Mouse (Mus musculus) granulocyte monocyte progenitor cell, adult 5-6 weeks (primary cell): ENCODE data around the gene Nol12. TPM values are rescaled to one million over a fixed set of nuclear protein-coding genes. Genes with fewer than 3 reads are reported as not detected.
A peak's percentile ranks its signal among the peaks of the same experiment; 100 is the strongest.

Experiments
- ATAC-seq: replicated peaks from 2 replicates; pipeline ENCODE4 v1.8.0; 2016; ENCODE audit warnings: mild to moderate bottlenecking, moderate TSS enrichment, inconsistent platforms; ENCODE audit not compliant: poor library complexity, severe bottlenecking
- total RNA-seq, 2 experiments: library from RNA; stranded (forward) in 1 of 2; stranded (reverse) in 1 of 2; fragments of 200-712, 200-1000 nt in 1 of 2; fragments of >200 nt in 1 of 2; fragmentation: Nextera tagmentation in 1 of 2; gene quantifications; 2 replicates each; pipeline ENCODE4 v1.2.3; 2014 to 2017

Nol12 gene
- total RNA-seq (2014; fragmentation: Nextera tagmentation) = 34.4 and 60.8 TPM in 2 replicates
- 20.1 and 30.7 TPM in 2 replicates for total RNA-seq (2017)

DNA sequence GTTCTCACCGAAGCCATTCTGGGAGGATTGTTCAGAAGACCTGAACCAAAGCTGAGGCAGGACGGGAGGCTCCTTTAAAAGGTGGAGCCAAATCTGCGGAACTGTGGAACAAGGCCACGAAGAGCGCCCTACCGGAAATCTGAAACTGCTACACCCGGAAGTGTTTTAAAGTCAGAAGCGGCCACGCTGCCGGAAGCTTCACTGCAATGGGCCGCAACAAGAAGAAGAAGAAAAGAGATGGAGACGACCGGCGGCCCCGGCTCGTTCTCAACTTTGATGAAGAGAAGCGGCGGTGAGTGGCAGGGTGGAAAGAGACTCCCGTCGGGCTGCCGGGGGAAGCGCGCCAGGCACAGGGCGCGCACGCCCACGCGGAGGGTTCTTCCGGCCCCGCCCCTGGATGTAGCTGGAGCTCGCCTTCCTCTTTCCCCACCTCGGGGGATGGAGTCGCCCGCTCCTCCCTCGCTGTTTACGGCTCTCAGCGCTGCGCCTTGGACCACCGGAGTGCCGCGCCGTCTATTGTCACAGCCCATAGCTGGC, at the start of gene Nol12:
Gene Nol12 (plus strand): TSS at position 150 of the 537 bp plus-strand sequence.
- peak; percentile 82 for ATAC-seq

DNA sequence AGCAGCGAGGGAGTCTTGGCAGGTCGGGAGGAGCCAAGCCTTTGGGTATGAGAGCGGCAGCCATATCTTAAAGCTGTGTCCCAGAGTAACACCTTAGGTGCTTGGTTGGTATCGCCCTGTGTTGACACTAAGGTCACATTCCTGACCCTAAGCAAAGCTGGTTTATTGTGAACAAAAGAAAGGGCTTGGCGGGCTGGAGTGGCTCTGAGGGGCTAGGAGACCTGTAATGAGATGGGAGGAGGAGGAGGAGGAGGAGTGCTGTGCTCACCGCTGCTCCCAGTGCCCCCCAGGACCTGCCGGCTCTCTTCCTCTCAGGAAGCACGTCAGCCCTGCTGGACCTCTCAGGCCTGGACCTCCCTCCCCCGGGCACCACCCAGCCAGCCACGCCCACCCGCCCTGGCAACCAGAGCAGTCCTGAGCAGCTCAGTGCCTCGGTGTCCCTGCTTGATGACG, 45.3 kb upstream of the Nol12 start:
- no peak for ATAC-seq

DNA sequence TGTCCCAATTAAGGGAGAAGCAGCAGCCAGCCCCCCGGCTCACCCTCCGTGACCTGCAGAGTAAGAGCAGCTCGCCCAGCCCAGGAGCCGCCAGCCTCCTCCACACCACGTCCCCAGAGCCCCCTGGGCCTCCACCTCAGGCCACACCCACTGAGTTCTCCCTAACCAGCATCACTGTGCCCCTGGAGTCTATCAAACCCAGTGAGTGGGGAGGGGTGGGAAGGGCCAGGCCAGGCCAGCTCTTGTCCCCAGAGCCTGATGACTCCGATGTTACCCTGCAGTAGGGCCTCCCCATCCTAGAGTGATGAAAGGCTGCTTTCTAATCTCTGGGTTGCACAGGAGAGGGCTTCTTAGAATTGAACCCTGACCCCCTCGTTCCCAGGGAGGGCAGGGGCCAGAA, 42.3 kb upstream of the Nol12 start:
- ATAC-seq = no peak

DNA sequence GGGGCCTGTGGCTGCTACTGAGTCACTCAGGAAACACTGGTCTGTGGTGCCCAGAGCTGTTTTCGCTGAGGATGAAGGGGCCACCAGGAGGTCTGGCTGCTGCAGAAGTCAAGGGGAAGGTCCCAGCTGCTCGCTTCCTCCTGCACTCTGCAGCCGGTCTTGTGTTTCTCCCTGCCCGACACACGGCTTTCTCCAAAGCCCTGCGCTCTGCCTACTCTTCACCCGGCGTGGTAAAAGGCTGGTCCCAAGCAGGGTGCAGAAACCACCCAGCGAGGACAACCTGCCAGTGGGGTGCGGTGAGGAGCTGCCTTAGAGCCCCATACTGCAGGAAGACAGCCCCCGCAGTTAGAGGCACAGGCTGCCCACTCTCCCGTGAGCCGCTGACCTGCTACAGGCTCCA, 40.0 kb upstream of the Nol12 start:
- peak; percentile 32 for ATAC-seq

DNA sequence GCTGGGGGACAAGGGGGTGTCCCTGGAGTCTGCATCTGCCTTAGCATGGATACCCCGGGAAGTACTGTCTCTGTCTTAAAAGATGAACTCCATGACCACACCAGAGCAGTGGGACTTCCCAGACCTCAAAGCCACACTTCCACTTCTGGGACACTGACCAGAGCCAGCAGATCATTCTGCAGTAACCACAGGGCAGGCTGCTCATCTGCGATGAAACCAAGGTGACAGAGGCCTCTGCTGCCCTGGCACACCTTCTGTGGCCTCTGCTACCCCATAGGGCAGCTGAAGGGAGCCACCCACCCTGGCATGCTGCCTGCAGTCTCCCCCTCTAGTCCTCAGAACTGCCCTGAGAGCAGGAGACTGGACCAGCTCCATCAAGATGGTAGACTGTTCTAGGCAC, 39.0 kb upstream of the Nol12 start:
- peak; percentile 13 for ATAC-seq

DNA sequence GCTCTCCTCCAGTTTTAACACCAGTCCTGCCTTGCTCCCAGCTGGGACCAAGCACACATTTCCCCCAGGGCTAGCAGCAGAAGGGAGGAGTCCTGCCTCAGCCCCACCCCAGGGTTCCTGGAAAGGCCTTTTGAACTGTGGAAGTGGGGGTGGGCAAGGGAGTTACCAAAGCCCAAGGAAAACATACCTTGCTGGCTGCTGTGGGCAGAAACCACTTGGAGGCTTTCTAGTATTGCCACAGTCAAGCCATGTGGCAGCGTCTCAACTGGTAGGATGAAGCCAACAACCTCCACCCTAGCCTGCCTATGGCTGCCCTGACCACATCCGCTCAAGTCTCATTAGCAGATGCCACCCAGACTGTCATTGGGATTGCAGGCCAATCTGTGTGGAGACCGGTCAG, 38.6 kb upstream of the Nol12 start:
- ATAC-seq = peak; percentile 50

DNA sequence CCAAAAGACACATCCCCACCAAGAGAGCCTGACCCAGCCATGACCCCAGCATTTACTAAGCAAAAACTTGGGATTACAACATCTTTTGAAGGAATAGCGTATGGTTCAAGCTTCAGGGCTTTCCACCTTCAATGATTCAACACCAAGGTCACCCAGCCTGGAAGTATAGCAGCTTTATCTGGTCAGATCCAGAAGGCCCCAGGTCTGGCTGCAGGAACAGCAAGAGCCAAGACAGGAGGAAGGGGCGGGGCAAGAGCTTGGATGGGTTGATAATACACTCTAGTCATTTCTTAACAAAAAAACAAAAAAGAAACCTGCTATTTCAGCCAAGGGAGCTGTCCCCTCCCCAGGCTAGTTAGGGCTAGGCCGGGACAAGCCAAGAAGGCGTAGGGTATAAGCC, 37.2 kb upstream of the Nol12 start:
- no peak for ATAC-seq

DNA sequence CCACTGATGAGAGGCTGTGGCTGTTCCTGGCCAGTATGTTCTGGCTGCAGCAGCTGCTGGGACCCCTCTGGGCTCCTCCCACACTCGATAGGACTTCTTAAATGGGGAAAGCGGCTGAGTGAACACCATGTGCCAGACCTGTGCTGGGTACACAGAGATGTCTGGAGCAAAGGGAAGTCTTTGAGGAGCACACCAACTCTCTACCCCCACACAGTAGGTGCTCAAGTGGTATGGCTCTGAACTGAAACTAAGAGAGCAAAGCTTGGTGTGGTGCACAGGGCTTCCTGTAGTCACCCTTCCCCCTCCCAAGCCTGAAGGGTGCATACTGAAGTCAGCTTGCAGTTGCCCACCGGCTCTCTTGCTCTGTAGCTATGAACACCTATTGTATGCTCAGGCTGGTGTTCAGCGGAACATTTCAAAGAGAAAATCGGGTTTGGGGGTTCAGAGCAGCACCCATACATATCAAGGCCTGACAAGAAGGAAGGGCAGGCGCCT, 36.2 kb upstream of the Nol12 start:
- no peak for ATAC-seq

DNA sequence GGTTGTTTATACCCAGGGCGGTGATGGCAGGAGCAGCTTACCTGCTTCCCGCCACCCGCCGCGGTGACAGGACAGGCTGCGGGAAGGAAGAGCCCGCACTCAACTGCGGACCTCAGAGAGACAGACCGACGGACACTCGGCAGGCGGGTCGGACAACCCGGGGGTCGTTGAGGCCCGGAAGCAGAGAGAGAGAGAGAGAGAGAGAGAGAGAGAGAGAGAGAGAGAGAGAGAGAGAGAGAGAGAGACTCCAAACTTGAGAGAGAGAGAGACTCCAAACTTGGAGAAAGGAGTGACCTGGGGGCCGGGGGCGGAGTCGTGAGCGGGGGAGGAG, 35.4 kb upstream of the Nol12 start, which contains the start of gene Gm49510:
Gene Gm49510 (plus strand): TSS at position 259 of the 331 bp plus-strand sequence.
- ATAC-seq = no peak

DNA sequence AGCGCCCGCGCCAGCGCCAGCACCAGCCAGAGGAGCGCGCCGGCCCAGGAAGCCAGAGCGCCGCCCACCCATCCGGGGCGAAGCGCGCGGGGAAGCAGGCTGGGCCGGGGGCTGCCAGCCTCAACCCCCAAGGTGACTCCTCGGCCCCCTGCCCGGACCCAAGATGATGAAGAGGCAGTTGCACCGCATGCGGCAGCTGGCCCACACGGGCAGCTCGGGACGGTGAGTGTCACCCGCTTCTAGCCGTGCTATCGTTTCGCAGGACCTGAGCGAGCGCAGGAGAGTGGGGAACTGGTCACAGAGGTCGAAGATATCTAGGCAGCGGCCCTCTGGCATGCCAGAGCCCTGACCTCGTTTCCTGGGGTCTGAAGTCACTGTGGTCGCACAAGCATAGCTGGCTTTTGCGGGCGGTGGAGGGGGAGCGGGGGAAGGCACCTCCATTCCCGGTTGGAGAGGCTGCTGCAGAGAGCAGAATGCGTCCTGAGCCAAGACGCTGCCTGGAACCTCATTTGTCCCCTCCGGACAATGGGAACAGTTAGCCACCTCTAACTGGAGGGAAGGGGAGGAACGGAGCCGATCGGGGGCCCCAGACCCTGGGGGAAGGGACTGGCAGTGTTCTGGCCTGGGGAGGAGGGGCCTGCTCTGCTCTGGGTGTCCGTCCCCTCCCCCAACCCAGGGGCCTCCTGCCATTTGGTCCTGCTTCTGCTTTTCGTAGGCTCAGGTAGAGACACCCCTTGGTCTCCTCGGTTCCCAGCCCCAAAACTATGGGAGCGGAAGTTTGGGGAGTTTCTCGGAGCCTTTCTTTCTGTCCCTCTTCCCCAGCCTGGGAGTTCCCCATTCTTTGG, 34.8 kb upstream of the Nol12 start, which contains the start of gene Sh3bp1:
Gene Sh3bp1 (plus strand): TSS at position 29 of the 845 bp plus-strand sequence.
- peak; percentile 10; the same call in 1 of the 2 replicates for ATAC-seq

DNA sequence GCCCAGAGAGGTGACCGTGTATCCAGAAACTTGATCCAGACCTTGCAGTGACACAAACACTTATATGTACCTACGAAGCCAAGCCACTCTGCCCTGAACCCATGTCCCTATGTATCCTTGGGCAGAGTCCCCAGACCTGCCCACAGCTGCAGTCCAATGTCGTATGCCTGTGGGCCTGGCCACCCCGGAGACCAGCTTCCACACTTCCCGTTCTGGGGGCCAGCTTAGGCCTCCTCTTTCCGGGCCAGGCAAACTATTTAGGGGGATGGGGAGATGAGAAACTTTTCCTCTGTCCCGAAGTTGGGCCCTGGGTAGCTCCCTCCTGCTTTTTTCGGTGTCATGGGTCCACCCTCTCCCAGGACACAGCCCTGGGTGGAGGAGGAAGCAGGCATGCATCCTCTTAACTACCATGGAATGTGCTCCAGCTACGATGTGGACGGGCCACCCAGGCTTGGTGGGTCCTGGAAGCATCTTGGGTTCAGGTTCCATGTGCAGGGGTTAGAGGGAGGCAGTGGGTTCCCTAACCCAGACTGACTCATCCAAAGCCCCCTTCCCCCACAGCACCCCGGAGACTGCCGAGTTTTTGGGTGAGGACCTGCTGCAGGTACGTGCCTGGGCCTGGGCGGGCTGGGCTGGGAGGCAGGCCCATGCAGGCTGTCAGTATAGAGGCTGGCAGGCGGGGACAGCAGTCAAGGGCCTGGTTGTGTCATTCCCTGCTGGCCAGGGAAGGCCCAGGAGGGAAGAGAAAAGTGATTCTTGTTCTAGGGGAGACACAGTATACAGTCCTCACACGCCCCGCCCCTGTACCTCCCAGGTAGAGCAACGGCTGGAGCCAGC, 33.9 kb upstream of the Nol12 start:
- ATAC-seq = peak; percentile 21

DNA sequence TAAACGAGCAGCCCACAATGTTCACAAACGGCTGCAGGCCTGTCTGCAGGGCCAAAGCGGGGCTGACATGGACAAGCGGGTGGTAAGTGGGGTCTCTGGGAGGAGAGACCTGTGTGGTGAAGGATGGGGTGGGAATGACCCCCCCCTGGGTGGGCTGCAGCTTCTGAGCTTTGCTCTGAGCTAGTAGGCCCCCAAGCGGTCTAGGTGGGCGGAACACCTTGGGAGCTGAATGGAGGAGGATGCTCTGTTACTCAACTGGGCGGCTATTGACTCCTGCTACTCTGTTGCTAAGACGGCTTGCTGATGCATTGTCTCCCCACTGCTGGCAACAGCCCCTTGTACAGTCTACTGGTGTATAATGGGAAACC, 33.3 kb upstream of the Nol12 start:
- no peak for ATAC-seq

DNA sequence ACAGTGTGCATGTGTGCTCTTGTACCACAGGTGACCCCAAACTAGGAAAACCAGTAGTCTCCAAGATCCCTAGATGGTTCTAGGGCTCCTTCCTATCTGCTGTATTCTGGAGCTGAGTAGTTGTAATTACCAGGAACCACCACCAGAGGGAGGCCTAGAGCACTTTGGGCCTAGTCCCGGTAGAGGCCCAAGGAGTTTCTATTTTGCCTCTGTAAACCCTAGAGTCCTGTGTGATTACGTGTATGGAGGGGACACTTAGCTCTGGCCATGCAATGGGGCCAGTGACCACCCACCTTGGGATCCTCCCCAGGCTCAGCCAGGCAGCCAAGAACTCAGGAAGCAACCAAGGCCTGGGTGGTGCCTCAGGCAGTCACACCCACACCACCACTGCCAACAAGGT, 31.5 kb upstream of the Nol12 start:
- ATAC-seq = peak; percentile 39

DNA sequence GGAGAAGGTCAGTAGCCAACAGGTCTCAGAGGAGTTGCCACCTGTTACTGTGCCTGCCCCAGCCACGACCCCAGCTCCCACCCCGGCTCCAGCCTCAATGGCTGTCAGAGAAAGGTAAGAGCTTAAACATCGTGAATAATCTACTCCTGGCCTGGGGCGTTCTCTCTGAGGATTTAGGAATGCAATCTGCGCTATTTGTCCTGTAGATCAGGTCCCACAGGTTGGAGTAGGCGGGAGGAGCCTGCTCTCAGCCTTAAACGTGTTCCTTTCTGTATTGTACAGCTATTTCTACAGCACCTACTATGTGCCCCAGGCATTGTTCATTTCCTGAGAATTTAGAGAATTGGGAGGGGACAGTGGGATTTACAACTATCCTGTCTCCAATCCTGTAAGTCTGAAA, 26.3 kb upstream of the Nol12 start:
- no peak for ATAC-seq

DNA sequence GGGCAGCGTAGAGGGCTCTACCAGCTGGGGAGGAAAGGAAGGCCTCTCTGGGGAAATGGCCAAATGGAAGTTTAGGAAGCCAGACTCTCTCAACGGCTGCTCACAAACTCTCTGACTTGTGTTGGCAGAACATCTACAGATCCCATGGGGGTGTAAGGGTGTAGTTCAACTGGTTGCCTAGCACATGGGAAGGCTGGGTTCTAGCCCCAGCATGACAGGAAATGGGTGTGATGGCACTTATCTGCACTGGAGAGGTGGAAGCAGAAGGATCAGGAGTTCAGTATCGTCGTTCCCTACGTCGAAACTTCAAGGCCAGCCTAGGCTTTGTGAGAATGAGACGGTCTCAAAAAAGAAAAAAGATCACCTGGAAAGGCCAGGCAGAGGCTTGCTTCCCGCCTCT, 25.8 kb upstream of the Nol12 start:
- no peak for ATAC-seq

DNA sequence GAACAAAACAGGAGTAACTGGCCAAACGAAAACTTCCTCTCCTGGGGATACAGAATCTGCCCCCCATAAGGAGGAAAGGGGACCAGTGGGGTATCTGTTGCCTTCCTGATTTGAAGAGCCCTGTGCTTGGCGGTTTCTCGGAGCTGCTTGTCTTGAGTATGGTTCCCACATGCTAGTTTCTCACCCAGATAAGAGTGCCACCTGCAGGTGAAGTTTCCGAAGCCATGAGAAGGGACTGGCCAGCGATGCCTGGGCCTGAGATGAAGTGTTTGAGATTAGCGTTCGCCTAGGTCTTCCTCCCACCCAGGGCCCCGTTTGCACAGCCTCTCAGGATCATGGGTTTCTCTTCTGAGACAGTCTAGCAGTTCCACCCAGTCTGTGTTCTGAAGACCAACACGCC, 22.7 kb upstream of the Nol12 start:
- no peak for ATAC-seq

DNA sequence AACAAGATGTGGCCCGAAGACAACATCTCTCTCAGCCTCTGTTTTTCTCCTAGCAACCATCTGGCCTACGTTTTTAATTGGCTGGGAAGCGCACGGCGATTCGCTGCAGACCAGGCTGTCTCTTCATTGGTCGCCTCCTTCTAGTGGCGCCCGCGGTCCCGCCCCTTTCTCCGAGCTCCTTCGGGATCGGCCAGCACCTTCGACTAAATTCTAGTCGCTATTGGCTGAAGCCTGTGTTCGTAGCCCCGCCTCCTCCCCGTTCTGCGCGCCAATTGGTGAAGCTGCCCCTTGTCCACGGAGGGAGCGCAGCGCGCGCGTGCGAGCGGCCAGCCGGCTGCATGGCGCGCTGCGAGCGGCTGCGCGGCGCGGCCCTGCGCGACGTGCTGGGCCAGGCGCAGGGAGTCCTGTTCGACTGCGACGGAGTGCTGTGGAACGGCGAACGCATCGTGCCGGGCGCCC, 21.1 kb upstream of the Nol12 start, which contains the start of gene Pdxp:
Gene Pdxp (plus strand): TSS at position 288 of the 459 bp plus-strand sequence.
- ATAC-seq = peak; percentile 85

DNA sequence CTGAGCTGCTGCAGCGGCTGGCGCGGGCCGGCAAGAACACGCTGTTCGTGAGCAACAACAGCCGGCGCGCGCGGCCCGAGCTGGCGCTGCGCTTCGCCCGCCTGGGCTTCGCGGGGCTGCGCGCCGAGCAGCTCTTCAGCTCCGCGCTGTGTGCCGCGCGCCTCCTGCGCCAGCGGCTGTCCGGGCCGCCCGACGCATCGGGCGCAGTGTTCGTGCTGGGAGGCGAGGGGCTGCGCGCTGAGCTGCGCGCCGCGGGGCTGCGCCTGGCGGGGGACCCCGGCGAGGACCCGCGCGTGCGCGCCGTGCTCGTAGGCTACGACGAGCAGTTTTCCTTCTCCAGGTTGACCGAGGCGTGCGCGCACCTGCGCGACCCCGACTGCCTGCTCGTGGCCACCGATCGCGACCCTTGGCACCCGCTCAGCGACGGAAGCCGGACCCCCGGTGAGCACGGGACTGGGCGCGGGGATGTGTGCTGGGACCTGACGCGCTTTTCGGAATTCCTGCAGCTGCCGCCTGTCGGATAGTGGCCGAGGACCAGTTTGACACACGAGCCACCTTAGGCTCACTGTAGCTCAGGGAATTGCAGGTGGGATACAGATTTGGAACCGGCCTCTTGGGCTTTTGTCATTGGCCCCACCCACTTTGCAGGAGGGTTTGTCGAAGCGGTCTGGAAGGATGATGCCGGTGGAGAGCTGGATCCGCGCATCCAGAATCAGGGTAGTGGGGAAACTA, 20.5 kb upstream of the Nol12 start:
- no peak for ATAC-seq

DNA sequence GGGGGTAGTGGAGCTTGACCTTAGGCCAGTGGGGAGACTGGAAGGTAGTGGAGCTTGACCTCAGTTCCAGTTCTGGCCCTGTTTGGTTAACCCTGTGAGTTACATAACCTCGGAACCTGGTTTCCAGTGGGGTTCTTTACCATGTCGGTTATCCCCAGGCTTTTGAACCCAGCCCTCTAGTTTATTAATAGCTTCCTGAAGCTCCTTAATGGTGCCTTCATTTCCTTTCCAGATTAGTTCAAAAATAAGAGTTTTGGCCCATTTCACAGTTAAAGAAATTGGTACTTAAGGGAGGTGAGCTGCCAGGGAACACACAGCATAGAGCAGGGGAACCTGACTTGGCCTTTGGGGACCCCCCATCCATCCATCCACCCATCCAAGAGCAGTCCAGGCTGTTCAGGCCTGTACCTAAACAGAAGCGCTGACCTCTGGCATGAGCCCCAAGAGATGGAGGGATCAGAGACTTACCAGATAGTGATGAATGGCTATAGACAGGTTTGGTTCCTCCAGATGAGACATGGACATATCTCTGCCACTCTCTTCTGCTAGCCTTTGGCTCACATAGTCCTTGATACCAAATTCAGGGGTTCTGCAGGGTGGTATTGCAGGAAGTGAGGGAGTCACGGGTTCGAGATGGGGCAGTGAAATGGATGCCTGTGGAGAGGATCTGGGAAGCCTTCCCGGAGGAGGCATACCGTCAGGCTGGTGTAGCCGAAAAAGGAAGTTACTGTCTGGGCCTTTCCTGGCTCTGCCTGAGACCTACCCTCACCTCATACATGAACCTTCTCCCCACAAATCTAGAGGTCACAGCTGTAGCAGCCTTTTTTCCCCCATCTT, 19.7 kb upstream of the Nol12 start:
- no peak for ATAC-seq
